Comparison of ENCODE assay signal across 8 mouse cellular contexts in genomic region chr16:41745037-41745436, GRCm38 (mm10).
A peak's percentile ranks its signal among the peaks of the same experiment; 100 is the strongest.
DNase-seq lines count a peak whose midpoint lies in the region; ATAC-seq lines count a peak whose summit lies in the region.

No protein-coding gene starts in this region.

- intact Hi-C loops in heart, postnatal 14 days (cut with DNase I), result no loop called here

- ATAC-seq in erythroblast, adult 5-6 weeks (replicated peaks; ENCODE audit: low FRiP score, poor library complexity, severe bottlenecking), result no peak

- peak; percentile 1 for DNase-seq in lung, postnatal 10 days
- no peak for DNase-seq in lung, postnatal 14 days
- peak; percentile 95 for DNase-seq in cerebellum, postnatal 25 days
- peak; percentile 69 to 77 for DNase-seq in heart, postnatal 14 days
- DNase-seq in layer of hippocampus, postnatal 14 days (ENCODE audit: low spot score in 2 of 2), result peak; percentile 41 to 79
- DNase-seq in right cerebral cortex, postnatal 10 days (ENCODE audit: low spot score in 2 of 2), result peak; percentile 78 to 80
- no peak for DNase-seq in spleen, adult 18-20 months

Comparison
In these comparisons a context has a peak if more than half of its experiments do, and no peak if none do; other contexts are left out.
1. DNase-seq: peak in lung, postnatal 10 days (single experiment), cerebellum, postnatal 25 days (2 of 2), heart, postnatal 14 days (2 of 2), layer of hippocampus, postnatal 14 days (2 of 2) and right cerebral cortex, postnatal 10 days (2 of 2); none in lung, postnatal 14 days (single experiment) and spleen, adult 18-20 months (0 of 2).